Mouse (Mus musculus): ENCODE results near the gene Arhgap22.

Gene Arhgap22

DNA sequence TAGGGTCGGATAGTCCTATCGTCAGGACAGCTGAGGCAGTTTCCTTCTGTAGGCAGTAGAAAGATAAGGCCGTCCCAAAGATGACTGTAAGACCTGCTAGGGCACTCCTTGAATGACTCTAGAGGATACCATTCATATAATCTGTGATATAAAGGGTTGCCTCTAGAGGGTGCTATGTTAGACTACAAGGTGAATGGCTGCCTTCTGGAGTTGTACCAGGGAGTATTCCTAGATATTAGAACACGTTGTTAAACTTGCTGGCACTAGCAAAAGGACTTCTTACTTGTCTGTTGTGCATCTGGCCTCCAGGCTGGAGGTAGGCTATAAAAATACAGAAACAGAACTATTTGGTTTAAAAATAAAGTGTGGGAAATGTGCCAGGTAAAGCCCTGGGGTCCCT lies 117.2 kb downstream of the Arhgap22 start:
- DNase-seq (ENCODE audit: low read depth), result no peak

DNA sequence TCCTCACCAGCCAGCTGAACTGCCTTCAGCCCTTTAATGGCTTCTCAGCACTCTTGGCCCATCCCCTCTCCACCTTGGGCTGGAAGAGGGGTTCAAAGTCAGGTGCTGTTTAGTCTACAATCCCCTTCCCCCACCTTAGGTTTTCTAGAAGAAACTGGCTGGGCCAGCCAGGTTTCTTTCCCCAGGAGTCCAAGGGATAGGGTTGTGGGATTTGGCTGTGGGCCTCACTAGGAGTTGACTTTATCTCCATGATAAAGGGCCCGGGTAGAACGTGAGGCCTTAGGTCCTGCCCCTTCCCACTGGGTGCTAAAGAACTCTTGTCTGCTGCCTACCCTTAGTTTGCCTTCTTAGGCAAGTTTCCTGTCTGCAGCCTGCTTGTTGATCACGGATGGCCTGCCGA lies 117.8 kb downstream of the Arhgap22 start:
- DNase-seq (ENCODE audit: low read depth), result no peak

DNA sequence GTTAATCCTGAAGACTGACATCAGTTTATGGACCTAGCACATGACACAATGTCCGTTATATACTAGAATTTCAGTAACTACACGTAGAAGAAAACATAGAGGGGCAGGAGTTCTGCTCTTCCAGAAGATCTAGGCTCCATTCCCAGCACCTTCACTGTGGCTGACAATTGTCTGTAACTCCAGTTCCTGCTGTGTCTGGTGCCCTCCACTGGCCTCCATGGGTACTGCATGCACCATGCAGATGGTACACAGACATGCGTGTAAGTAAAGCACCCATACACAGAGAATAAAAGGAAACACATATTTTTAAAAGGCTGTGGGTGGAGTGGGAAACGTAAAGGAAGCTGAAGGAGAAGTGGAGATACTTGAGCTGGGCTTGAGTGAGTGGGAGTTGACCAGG lies 120.0 kb downstream of the Arhgap22 start:
- peak; percentile 35 for DNase-seq (ENCODE audit: low read depth)

DNA sequence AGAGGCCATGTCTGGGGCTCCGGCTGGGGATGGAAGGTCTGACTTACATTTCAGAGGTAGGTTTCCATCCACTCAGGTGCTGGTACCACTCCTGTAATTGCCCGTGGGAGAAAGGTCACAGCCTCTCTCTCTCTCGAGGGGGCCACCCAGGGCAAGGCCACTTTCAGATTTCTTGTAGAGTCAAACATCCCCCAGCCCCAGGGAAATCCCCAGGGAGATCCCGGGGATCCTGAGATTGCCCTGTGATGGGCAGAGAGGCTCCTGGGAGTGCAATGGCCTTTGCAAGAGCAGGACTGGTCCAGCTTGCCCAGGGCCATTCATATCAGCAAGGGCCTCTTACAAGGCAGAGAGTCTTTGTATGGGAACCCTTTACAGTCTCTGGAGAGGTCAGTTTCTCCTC lies 120.6 kb downstream of the Arhgap22 start:
- no peak for DNase-seq (ENCODE audit: low read depth)

DNA sequence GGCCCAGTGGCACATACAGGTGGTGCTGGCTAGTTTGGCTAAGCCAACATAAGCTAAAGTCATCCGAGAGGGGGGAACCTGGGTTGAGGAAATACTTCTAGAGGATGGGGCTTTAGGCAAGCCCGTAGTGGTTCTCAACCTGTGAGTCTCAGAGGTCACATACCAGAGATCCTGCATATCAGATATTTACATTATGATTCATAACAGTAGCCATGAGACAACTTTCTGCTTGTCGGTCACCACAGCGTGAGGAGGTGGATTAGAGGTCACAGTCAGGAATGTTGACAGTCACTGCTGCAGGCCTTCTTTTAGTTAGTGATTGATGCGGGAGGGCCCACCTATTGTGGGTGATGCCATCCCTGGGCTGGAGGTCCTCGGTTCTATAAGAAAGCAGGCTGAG lies 121.9 kb downstream of the Arhgap22 start:
- DNase-seq (ENCODE audit: low read depth), result no peak

DNA sequence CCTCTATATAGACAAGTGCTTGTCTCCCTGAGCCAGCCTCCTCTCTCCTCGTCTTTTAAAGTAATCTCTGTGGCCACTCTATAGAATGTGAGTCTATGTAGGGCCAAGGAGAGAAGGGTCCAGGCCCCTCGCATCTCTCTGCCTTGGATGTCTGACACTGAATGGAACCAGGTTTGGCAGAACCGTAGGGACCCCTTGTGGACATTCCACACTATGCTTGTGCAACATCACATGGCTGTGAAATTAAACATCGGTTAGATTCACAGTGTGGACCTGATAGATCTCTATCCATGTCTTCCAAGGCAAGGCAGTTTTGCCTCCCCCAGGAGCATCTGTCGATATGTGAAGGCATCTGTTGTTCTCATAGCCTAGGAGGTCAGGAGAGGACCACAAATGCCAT lies 124.9 kb downstream of the Arhgap22 start:
- DNase-seq (ENCODE audit: low read depth), result no peak

DNA sequence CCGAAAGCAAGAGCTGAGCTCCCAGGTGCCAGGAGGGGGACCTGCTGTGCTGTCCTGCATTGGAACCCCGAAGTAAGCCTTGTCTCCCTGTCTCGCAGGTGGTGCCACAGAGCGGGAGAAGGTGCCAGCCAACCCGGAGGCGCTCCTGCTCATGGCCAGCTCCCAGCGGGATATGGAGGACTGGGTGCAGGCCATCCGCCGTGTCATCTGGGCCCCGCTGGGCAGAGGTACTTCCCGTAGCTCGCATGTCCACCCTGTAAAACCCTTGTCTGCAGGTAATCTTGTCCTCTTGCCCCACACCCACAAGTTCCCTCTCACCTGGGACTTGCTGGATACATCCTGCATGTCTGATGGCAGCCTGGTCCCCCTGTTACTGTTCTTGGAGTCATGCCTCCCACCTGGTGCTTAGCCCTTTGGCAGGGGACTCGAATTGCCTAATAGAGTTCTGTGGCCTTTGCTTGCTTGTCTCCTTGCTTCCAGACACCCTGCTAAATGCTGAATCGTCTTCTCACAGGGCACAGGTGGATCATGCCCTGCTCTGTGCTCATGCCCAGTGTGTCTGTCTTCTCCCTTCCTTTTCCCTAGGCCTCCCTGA lies 129.4 kb downstream of the Arhgap22 start:
- DNase-seq (ENCODE audit: low read depth), result no peak

DNA sequence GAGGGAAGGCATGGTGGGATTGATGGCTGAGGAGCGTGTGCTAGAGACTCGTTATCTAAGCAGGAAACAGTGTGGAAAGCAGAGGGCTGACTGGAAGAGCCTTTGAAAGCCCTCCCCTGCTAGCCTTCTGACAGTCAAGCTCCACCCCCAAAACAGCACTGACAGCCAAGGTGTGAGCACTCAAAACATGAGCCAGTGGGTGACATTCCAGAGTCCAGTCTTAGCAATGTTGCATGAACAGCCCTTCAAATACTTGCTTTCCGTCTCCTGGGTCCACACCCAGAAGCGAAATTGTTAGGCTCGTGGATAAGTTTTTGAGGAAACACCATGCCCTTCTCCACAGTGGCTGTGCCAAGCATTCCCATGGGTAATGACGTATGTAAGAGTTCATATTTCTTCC lies 132.7 kb downstream of the Arhgap22 start:
- no peak for DNase-seq (ENCODE audit: low read depth)

DNA sequence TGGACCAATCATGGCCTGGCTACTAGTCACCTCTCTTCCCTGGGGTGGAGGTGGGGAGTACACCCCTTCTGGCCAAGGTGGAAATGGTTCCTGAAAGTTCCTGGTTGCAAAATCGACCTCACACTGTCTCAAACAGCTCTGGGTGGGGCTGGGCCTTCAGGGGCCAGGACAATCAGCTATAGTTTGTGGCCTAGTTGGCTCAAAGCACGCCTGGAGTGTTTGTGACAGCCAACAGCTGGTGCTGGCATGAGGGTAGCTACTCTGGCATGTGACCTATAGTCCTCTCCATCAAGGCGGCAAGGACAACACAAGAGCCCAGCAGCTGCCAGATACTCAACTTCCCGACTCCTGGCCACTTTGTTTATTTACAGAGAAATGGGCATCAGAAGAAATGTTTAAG lies 133.9 kb downstream of the Arhgap22 start:
- DNase-seq (ENCODE audit: low read depth), result no peak

DNA sequence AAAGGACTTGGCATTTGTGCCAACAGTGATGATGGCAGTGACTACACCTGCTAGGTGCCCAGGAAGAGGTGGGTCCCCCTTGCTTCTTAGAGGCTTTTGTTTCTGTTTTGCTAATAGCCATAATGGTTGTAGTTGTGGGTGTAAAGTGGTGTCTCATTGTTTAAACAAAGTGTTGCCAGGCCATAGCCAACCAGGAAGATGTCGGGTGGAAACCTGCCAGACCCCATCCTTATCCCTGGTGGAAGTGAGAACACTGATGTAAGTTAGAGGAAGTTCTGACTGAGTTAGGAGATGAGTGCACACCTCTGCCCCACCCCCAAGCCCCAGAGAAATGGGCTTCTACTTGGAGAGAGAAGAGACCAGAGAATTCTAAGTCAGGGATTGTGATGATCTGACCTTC lies 134.3 kb downstream of the Arhgap22 start:
- no peak for DNase-seq (ENCODE audit: low read depth)

DNA sequence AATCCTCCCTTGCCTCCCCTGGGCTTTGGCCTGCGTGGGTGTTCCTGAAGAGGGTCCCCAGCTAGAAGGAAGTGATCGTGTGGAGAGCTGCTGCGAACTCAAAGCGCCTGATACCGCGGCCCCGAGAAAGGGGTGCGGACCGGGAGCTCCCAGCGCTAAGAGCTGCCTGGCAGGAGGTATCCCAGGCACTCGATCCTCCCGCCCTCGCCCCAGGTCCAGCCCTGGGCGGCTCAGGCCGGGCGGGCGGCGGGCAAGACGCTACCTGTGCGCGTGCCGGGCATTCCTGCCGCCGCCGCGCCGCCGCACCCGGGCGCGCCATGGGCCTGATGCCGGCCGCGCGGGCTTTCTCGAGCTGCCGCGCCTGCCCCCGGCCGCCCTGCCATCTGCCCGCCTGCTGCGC lies 137.2 kb downstream of the Arhgap22 start:
- no peak for DNase-seq (ENCODE audit: low read depth)

DNA sequence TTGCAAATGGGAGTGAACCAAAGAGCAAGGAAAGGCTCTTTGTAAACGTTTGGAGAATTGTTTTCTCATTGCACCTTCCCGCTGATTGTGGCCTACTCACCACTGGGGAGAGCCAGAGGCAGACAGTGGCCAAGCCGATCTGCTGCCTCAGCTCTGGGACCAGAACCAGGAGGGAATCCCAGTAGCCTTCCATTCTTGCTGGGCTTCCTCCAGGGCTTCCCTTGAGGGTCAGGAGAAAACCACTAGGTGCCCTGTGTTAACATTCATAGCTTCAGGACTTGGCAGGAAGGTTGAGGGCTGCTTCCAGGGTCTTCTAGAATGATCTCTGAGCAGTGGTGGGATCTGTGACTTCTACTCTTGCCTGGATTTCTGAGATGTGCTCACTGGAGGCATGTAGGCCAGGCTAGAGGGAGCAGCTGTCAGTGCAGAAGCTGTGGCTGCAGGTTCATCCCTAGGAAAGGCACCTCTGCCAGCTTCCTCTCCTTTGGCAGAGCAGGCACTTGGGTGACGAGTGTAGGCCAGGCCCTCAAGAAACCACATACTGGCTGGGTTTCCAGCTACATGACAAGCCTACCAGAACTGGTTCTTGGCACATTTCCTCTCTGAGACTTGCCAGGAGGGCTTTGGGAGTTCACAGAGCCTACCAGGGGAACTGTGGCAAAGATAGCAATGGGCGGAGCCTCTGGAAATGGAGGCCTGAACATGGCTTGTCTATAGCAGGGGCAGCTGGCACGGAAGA lies 138.3 kb downstream of the Arhgap22 start:
- DNase-seq (ENCODE audit: low read depth), result peak; percentile 63

DNA sequence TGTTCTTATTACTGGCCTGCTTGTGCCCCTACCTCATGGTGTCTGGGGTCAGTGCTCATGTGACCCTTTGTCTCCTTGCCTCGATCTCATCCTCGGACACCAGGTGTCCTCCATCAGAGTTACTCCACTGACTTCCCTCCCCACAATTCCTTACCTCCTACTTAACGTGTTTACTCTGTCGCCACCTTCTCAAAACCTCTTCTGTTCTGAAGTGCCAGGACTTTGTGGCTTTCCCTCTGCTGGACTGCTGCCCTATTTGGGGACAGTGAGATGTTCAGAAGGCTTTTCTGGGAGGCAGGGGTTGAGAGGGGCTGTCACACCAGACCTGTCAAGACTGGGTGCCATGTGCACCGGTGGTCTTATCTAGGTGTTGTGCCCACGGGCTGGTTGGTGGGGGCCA lies 139.1 kb downstream of the Arhgap22 start:
- no peak for DNase-seq (ENCODE audit: low read depth)

DNA sequence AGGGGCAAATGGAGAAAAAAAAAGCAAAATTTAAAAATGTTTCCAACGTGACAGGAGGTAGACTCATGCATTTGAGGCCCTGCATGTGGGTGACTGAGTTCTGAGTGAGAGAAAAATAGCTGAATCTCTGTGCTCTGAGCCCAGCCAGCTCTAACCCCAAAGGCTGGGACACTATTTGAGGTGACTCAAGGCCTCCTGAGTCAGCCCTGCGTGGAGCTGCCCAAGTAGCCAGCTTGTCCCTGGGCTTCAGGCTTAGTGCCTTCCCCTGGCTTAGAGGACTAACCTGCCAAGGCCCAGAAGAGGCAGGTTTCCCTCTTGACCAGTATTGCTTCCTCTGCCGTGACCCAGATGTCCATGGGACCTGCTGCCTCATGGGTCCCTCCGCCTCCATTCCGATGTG lies 141.4 kb downstream of the Arhgap22 start:
- no peak for DNase-seq (ENCODE audit: low read depth)

DNA sequence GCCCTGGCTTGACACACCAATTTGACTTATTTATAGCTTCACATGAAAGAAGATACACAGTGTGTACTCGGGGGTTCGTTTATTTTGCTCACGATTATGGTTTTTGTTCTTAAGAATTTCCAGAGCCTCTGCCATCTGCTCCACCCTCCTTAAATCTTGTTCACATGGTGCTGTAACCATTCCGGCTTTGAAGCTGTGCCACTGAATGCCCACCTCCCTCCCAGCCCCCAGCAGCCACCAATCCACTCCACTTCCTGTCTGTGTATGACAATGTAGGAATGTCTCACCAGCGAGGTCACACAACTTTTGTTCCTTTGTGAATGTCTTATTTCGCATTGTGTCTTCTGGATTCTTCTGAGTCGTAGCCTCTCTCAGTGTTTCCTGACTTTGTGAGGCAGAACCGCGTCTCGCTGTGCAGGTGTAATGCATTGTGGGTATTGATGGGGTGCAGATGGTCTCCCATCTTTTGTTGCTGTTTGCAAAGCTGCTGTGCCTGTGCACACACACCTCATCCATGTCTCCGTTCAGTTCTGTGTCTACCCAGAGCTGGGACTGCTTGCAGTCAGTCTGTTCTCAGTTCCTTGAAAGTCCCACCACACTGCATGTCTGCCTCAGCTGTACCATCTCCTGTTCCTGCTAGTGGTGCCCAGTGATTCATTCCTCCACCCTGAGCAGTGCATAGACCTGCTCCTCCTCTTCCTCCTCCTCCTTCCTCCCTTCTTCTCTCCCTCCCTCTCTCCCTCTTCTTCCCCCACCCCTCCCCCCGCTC lies 144.0 kb downstream of the Arhgap22 start:
- DNase-seq (ENCODE audit: low read depth), result no peak

DNA sequence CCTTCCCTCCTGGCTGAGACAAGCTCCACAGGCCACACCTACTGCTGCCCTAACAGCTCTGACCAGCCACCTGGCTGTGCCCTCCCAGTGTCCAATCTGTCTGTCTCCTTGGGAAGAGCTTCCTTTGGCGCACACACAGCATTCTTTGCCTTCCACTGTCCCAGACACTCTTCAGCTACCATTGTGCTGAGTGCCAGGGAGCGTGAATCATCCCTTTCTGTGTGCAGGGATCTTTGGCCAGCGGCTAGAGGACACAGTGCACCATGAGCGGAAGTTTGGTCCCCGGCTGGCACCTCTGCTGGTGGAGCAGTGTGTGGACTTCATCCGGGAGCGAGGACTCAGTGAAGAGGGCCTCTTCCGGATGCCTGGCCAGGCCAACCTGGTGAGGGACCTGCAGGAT lies 145.1 kb downstream of the Arhgap22 start:
- no peak for DNase-seq (ENCODE audit: low read depth)

DNA sequence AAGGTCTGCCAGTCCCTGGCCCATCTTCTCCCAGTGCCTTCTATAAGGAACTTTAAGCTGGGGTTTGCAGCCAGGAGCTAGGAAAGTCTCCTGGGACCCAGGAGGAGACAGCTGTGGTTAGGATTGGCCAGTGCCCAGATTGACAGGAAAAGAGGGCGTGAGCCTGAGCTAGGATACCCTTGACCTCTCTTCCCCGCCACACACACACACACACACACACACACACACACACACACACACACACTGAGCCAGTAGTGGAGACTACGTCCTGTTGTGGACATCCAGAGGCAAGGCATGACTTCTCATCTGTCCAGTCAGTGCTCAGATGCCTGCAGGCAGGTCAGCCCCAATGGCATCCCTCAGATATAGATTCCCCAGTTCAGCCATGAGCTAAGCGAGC lies 147.7 kb downstream of the Arhgap22 start:
- DNase-seq (ENCODE audit: low read depth), result peak; percentile 40

DNA sequence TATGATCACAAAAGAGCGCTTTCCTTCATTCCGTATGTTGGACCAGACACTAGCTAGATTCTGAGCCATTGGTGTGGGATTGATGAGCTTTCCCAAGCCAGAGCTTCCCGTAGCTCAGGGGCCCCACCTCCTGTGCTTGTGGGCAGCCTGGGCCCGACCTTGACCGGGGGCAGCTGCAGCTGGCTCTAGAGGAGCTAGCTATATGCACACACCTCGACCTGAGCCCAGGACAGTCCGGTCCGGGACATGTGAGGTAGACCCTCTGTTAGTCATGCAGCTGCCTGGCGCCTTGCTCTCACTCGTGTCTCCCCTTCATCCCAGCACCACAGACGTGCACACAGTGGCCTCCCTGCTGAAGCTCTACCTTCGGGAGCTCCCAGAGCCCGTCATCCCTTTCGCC lies 148.3 kb downstream of the Arhgap22 start:
- DNase-seq (ENCODE audit: low read depth), result no peak

DNA sequence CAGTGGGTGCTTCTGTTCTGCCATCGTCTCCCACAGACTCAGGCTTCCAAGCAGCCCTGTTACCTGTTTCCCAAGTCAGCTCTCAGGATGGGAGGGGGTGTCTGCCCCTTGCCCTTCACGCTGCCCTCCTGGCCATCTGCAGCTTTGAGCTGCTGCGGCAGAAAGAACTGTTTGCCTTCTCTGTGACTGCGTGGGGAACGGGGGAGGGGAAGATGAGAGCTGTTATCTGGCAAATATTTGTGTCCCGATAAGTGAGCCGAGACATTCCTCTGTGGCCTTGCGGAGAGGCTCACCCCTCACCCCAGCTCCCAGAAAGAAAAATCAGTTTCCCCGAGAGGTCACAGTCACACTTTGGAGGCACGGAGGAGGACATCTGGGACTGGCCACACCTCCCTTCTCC lies 149.0 kb downstream of the Arhgap22 start:
- no peak for DNase-seq (ENCODE audit: low read depth)

DNA sequence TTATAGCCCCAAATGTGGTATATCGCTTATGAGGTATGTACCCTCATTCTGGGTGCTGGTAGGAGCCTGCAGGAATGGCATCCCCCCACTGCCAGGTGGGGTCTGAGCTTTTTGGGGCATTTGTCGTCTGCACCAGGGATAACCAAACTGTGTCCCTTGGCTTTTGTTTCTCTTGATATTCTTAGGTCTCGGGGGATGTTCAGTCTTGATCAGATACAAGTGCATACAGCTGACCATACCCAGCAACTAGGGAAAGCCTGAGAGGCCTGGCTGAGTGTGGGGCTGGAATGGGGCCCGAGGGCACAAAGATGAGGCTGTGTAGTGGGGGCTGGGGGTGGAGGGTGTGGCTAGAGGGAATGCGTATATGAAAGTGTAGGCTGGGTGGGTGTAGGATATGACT lies 149.8 kb downstream of the Arhgap22 start:
- no peak for DNase-seq (ENCODE audit: low read depth)

DNA sequence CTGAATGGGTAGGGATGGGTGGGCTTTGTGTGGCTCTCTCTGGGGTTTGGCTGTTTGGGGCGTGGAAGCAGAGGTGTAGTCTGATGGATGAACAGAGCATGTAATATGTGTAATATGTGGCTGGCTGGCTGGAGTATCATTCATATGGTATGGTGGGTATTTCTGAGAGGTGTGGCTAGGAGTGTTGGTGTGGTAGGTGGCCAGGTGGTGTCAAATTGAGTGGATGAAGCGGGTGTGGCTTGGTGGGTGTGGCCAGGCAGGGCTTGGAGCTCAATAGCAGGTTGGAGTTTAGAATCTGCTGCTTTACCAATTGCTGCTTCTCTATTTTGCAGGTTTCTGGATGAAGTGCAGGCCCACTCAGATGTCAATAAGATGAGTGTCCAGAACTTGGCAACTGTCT lies 150.2 kb downstream of the Arhgap22 start:
- DNase-seq (ENCODE audit: low read depth), result no peak

DNA sequence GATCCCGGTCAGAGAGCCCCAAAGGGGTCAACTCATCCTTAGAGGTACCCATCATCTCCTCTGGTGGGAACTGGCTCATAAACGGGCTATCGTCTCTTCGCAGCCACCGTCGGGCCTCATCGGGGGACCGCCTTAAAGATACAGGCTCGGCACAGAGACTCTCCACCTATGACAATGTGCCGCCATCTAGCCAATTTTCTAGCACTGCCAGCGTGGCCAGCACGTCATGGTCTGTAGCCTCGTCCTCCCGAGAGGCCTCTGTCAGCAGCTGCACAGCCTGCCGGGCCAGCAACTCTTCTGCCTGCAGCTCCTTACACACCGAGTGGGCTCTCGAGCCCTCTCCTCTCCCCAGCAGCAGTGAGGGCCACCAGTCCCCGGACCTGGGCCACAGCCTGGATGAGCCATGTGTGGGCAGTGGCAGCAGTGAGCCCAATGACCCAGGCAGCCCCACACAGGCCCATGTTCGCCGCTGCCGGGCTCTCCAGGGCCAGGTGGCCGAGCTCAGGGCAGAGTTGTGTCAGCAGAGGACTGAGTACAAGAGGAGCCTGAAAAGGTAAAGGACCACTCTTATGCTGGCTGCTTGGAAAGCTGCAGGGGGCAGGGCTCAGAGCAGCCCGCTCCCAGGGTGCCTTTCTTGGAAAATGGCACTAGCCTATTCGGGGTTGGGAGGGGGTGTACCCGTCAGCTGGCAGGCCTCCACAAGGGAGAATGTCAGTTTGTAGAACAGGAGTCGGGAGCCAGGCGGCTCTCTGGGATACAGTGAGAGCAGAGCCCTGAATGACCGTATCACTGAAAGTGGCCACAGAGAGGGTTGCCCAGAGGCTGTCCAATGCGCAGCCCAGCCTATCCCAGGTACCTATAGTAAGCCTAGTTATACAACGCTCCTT lies 153.3 kb downstream of the Arhgap22 start:
- DNase-seq (ENCODE audit: low read depth), result no peak
